In genomic region chr3:53434610-53435009, GRCm38 (mm10) we compare ENCODE assay signal across 1 mouse cellular context.
TF ChIP-seq lines count a peak whose summit lies in the region.

No protein-coding gene starts in this region.

TF ChIP-seq in MEL, 35 proteins besides CTCF, POLR2A, EP300 and RAD21 (continued from another document):
- TF ChIP-seq CHD2 (IDR thresholded peaks at IDR 0.05; ENCODE audit: low read length) = no peak
- no peak for TF ChIP-seq ELF1 (IDR thresholded peaks at IDR 0.05; ENCODE audit: low read depth, low read length)
- TF ChIP-seq POLR2AphosphoS2 (IDR thresholded peaks at IDR 0.05; ENCODE audit: low read length) = no peak
- TF ChIP-seq TCF12 (IDR thresholded peaks at IDR 0.05; ENCODE audit: low read depth, low read length) = no peak
- TF ChIP-seq E2F4 (IDR thresholded peaks at IDR 0.05; ENCODE audit: borderline replicate concordance, low read depth, low read length) = no peak
- no peak for TF ChIP-seq TBP (IDR thresholded peaks at IDR 0.05; ENCODE audit: low read depth, low read length)
- TF ChIP-seq JUND (IDR thresholded peaks at IDR 0.05; ENCODE audit: low read depth, low read length) = no peak
- no peak for TF ChIP-seq UBTF (IDR thresholded peaks at IDR 0.05; ENCODE audit: borderline replicate concordance, insufficient read depth, low read depth, low read length)
- no peak for TF ChIP-seq KAT2A (conservative IDR thresholded peaks at IDR 0.05; ENCODE audit: low read depth, low read length)
- no peak for TF ChIP-seq MXI1 (IDR thresholded peaks at IDR 0.05; ENCODE audit: low read depth, low read length)
- TF ChIP-seq MEF2A (IDR thresholded peaks at IDR 0.05; ENCODE audit: extremely low read depth, insufficient replicate concordance, low read depth, low read length, poor library complexity, severe bottlenecking) = no peak
- TF ChIP-seq BHLHE40 (IDR thresholded peaks at IDR 0.05; ENCODE audit: borderline replicate concordance, low read depth, low read length) = no peak
TF ChIP-seq in MEL: peak in this region for 0.
